Mouse (Mus musculus) brown adipose tissue, adult 24 weeks (tissue): Measurements from ENCODE around the gene Ermp1. TPM values are rescaled to one million over a fixed set of nuclear protein-coding genes. Genes with fewer than 3 reads are reported as not detected.
A peak's percentile ranks its signal among the peaks of the same experiment; 100 is the strongest.

ENCODE experiments used
- H3K27ac ChIP-seq: fragments of 200-500 bp; replicated peaks from 2 replicates; pipeline ENCODE4 v1.5.1; 2012; ENCODE audit warnings: low read depth, mild to moderate bottlenecking, low read length
- H3K4me1 ChIP-seq: fragments of 200-500 bp; 2 replicates; pipeline ENCODE4 v1.6.1; 2012; ENCODE audit warnings: low read length, mixed read lengths; ENCODE audit not compliant: control insufficient read depth, insufficient read depth, insufficient read length
- H3K4me3 ChIP-seq: fragments of 200-500 bp; 2 replicates; pipeline ENCODE4 v1.5.1; 2012; ENCODE audit warnings: low read depth, mild to moderate bottlenecking, low read length, moderate library complexity; ENCODE audit not compliant: insufficient read depth
- polyA plus RNA-seq: library from polyadenylated mRNA; stranded (reverse); fragments of >200 nt; gene quantifications from 2 replicates; pipeline ENCODE4 v1.2.4, GENCODE M21; 2012; ENCODE audit not compliant: missing spikeins, insufficient read depth, insufficient read length

Ermp1 gene
- polyA plus RNA-seq, 1 experiment = 38.6 TPM

- Histone ChIP-seq H3K27ac (no peak overlapping the region), H3K4me3 (no peak overlapping the region), H3K4me1 (no peaks in the 10 kb centered on the region)
Observed at GRCm38 (mm10) chr19:29653768-29654265, 5.6 kb upstream of the Ermp1 start.

GRCm38 (mm10) chr19:29649683-29650082, 1.5 kb upstream of the Ermp1 start:
- H3K27ac ChIP-seq = no peak overlapping the region
- H3K4me3 ChIP-seq = no peak overlapping the region
- H3K4me1 ChIP-seq = no peaks in the 10 kb centered on the region

- Histone ChIP-seq H3K27ac (no peak overlapping the region), H3K4me3 (no peak overlapping the region)
Observed at GRCm38 (mm10) chr19:29648550-29648914, 317 bp upstream of the Ermp1 start.

DNA sequence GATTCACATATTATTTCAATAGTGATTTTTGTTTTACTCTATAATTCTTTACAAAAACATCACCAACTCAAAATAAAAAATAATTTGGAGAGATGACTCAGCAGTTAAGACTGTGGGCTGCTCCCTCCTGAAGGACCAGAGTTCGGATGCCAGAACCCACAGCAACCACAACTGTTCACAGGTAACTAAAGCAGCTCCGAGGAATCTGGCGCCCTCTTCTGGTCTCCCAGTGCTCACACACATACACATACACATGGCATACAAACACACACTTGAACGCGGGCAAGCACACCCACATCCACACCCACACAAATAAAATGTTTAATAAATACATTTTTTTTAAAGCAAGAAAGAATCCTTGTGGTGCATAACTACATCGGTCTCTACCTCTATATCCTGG, 3.5 kb downstream of the Ermp1 start:
- Histone ChIP-seq H3K4me3 (no peak overlapping the region), H3K4me1 (no peaks in the 10 kb centered on the region; the same call in 1 of the 2 replicates), H3K27ac (no peak overlapping the region)

More at GRCm38 (mm10) chr19:29648550-29648914, 317 bp upstream of the Ermp1 start:
- no peaks in the 10 kb centered on the region for H3K4me1 ChIP-seq

DNA sequence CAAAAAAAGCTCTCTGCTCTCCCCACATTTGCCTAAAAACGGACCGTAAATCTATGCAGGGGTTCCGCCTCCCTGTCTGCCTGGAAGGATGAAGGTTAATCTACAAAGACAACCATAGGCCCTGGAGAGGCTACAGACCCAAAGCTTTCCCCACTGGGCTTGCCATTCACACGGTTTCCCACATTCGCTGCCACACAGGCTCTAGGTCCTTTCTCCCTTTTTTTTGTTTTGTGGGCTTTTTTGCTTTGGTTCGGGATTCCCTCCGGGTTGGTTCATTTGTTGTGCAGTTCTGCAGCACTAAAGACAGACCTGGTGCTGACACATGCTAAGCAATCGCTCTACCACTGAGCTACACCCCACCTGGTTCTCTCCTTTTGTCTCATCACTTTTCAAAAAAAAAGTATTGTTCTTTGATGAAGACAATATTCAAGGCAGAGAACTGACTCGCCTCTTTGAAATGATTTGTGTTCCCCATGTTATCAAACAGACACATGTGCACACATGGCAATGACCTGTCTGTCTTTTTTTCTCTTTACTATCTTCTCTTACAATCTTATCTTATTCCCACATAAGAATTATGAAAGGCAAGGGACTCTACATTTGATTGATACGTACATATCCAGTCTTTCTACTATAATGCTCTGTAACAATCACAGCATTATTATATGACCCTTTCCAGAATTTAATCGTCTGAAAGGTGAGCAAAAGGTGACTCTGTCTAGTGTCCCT, 4.9 kb downstream of the Ermp1 start:
- Histone ChIP-seq H3K27ac (no peak overlapping the region), H3K4me1 (no peaks in the 10 kb centered on the region; the same call in 1 of the 2 replicates), H3K4me3 (no peak overlapping the region)

- Histone ChIP-seq H3K4me1 (no peaks in the 10 kb centered on the region; the same call in 1 of the 2 replicates), H3K4me3 (no peak overlapping the region), H3K27ac (no peak overlapping the region)
Observed at GRCm38 (mm10) chr19:29642211-29642610, 6.0 kb downstream of the Ermp1 start.

DNA sequence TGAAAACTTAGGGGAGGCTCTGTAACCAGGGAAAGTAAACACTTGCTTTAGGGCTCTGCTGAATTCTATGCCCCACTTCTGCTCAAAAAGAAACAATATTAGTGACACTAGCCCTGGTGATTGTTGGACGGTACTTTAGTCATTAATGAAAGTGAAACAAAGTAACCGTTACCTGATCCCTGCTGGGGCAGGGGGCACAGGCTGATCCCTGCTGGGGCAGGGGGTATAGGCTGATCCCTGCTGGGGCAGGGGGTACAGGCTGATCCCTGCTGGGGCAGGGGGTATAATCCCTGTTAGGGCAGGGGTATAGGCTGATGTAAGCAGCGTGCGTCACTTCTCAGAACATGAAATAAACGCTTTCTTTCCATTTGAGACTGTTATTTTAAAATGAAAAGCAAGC, 6.7 kb downstream of the Ermp1 start:
- Histone ChIP-seq H3K27ac (peak overlapping the region; percentile 47), H3K4me1 (no peaks in the 10 kb centered on the region; the same call in 1 of the 2 replicates), H3K4me3 (peak overlapping the region; percentile 22; the same call in 1 of the 2 replicates)

- peak overlapping the region; percentile 47 for H3K27ac ChIP-seq
- H3K4me1 ChIP-seq = no peaks in the 10 kb centered on the region; the same call in 1 of the 2 replicates
- peak overlapping the region; percentile 52 for H3K4me3 ChIP-seq
Observed at GRCm38 (mm10) chr19:29641055-29641454, 7.2 kb downstream of the Ermp1 start.

DNA sequence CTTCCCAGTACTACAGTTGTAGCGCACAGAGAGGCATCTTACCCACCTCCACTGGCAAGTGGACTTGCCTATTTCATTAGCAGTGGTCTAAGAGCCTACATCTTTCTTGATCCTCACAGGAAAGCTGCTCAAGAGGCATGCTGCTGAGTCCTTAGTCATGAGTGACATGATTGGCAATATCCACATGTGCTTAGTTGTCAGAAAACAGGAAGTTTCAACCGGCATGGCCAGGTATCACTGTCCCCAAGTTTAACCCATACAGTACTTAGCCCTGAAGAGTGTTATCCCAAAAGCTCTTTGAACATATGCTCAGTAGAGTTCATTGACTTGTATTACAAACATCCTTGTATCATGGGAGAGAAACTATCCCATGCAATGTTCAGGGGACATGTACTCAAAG, 36.1 kb downstream of the Ermp1 start:
- no peaks in the 10 kb centered on the region for H3K4me1 ChIP-seq

GRCm38 (mm10) chr19:29610907-29611306, 37.3 kb downstream of the Ermp1 start:
- Histone ChIP-seq H3K4me1 (no peaks in the 10 kb centered on the region), H3K4me3 (no peak overlapping the region), H3K27ac (no peak overlapping the region)

More for the DNA sequence above, 36.1 kb downstream of the Ermp1 start:
- Histone ChIP-seq H3K4me3 (no peak overlapping the region), H3K27ac (no peak overlapping the region)

DNA sequence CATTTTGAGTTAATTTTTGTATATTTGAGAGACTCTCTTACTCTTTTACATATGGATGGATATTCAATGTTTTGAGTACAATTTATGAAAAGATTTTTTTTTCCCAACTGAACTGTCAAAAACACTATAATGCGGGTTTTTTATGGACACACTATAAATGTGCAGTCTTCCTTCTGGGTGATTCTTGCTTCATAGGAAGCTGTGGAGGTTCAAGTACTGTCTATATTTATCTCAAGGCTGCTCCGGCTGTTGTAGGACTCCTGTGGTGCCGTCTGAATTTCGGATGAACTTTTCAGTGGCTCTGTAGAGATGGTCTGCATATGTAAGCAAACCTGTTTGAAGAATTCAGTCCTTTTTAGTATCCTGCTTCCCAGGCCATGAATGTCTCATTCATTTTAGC, 40.0 kb downstream of the Ermp1 start:
- H3K27ac ChIP-seq = no peak overlapping the region
- H3K4me3 ChIP-seq = no peak overlapping the region
- H3K4me1 ChIP-seq = no peaks in the 10 kb centered on the region

- no peaks in the 10 kb centered on the region for H3K4me1 ChIP-seq
- no peak overlapping the region for H3K27ac ChIP-seq
- no peak overlapping the region for H3K4me3 ChIP-seq
Observed at GRCm38 (mm10) chr19:29607521-29607920, 40.7 kb downstream of the Ermp1 start.

DNA sequence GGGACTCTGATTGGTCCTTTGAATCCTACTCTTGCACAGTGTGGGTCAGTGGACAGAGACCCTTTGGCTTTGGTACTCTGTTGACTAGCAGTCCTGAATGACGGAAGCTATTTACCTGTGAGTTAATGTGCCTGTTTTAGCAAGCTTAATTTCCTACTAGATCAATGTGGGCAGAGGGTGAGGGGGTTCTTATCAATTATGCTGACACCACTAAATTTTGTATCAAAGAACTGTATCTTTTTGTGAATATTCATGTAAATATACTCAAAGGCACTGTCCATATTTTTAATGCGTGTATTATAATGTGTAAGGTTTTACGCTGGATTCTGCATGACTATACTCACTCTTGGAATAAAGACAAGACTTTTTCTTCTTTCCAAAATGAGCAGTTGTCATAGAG, 43.6 kb downstream of the Ermp1 start:
- Histone ChIP-seq H3K4me1 (no peaks in the 10 kb centered on the region), H3K27ac (no peak overlapping the region), H3K4me3 (no peak overlapping the region)

- H3K4me3 ChIP-seq = no peak overlapping the region
- H3K27ac ChIP-seq = no peak overlapping the region
- no peaks in the 10 kb centered on the region for H3K4me1 ChIP-seq
Observed at GRCm38 (mm10) chr19:29603548-29604353, 44.5 kb downstream of the Ermp1 start.

- Histone ChIP-seq H3K4me1 (no peaks in the 10 kb centered on the region), H3K27ac (no peak overlapping the region), H3K4me3 (no peak overlapping the region)
Observed at GRCm38 (mm10) chr19:29598981-29599380, 49.2 kb downstream of the Ermp1 start.
